Mouse (Mus musculus): ENCODE measurements around the gene Plagl2. TPM values are rescaled to one million over a fixed set of nuclear protein-coding genes. Genes with fewer than 3 reads are reported as not detected.

Plagl2 gene
- polyA plus RNA-seq (2017; shearing (Covaris generic)) = 12.5 TPM

GRCm38 (mm10) chr2:153241250-153242014, at the start of gene Plagl2, which contains the start of gene Pofut1:
TSS of gene Plagl2 (minus strand) at chr2:153241426.
TSS of gene Pofut1 (plus strand) at chr2:153241533.

GRCm38 (mm10) chr2:153224946-153225594, 16.2 kb downstream of the Plagl2 start, which contains the start of gene Tspyl3:
TSS of gene Tspyl3 (minus strand) at chr2:153225441.

Other genes with a start within 250 kb of the Plagl2 start
- 79.2 TPM for gene Pdrg1, start 226.0 kb downstream of the Plagl2 start, polyA plus RNA-seq (2017; shearing (Covaris generic))
- not detected for gene Xkr7, start 209.6 kb downstream of the Plagl2 start, polyA plus RNA-seq (2017; shearing (Covaris generic))
- gene Ccm2l, start 175.5 kb downstream of the Plagl2 start, polyA plus RNA-seq (2017; shearing (Covaris generic)) = not detected
- not detected for gene Hck, start 133.0 kb downstream of the Plagl2 start, polyA plus RNA-seq (2017; shearing (Covaris generic))
- 47.9 TPM for gene Tm9sf4, start 80.1 kb downstream of the Plagl2 start, polyA plus RNA-seq (2017; shearing (Covaris generic))
- gene Tspyl3, start 16.0 kb downstream of the Plagl2 start, polyA plus RNA-seq (2017; shearing (Covaris generic)) = 5.7 TPM
- gene Pofut1, start 107 bp upstream of the Plagl2 start, polyA plus RNA-seq (2017; shearing (Covaris generic)) = 6.1 TPM
- gene Kif3b, start 50.0 kb upstream of the Plagl2 start, polyA plus RNA-seq (2017; shearing (Covaris generic)) = 7.1 TPM
- gene Asxl1, start 104.4 kb upstream of the Plagl2 start, polyA plus RNA-seq (2017; shearing (Covaris generic)) = 38.9 TPM

Data from effector memory CD4-positive, alpha-beta T cell, adult 7 months (primary cell).